Mouse (Mus musculus) thymus, postnatal 25 days (tissue): ENCODE measurements at regions not wholly inside any gene's neighbourhood (a gene's known extent, or its start where the extent isn't known, plus 50 kb on each side); places are given as distances from the start of the nearest gene placed in this dataset.

ENCODE experiments used
- DNase-seq: peaks from one replicate; pipeline ENCODE4 v3.0.0; 2022

DNA sequence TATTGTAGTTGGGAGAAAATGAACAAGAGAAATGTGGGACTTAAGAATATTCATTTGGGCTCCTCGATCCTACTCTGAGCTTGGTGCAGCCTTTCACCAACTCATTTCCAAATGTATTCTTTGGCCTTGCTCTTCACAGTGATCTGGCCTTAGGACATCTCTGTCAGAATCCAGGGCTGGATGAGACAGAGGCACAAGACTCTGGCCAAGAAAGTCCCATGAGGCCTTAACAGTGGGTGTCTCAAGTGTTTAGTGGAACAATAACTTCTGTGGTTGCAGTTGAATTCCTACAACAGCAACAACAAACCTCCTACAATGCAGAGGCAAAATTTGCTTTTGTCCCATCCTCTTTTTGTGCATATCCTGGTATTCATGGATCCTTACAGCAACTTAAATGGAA, 589.2 kb upstream of the Gm26657 start:
- no peak for DNase-seq

- no peak for DNase-seq
Measured at GRCm38 (mm10) chr4:56143827-56144226, 596.0 kb upstream of the Gm26657 start.

DNA sequence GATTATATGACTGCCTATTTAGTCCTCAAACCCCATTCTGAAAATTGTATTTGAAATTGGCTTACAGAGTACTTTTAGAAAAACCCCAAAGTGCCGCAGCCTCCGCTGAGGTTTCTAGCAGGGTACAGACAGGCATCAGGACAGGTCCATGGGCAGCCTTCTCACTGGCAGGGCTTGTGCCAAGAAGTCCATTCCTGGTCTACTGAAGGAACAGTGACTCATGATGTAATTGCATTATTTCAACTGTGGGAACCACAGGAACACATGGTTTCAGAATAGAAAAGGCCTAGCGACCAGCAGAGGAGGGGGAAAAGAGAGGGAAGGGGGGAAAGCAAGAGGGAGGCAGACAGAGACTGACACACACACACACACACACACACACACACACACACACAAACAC, 603.0 kb upstream of the Gm26657 start:
- DNase-seq: no peak

DNA sequence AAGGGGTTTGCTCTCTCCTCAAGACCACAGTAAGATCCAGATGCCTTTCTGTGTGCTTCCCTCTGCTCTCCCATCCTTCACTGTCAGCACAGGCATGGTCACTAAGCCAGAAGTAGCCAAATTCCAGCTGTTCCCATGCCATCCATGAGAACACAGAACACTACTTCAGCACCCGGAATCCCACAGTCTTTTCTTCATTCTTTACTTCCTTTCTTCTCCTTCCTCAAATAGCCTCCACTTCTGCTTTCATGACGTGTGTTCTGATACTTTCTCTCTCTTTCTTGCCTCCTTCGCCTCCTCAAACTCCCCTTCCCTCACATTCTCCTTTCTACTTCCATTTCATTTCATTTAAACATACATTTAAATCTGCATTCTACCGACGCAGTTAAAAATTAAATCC, 602.1 kb upstream of the Klf4 start:
- DNase-seq: no peak

DNA sequence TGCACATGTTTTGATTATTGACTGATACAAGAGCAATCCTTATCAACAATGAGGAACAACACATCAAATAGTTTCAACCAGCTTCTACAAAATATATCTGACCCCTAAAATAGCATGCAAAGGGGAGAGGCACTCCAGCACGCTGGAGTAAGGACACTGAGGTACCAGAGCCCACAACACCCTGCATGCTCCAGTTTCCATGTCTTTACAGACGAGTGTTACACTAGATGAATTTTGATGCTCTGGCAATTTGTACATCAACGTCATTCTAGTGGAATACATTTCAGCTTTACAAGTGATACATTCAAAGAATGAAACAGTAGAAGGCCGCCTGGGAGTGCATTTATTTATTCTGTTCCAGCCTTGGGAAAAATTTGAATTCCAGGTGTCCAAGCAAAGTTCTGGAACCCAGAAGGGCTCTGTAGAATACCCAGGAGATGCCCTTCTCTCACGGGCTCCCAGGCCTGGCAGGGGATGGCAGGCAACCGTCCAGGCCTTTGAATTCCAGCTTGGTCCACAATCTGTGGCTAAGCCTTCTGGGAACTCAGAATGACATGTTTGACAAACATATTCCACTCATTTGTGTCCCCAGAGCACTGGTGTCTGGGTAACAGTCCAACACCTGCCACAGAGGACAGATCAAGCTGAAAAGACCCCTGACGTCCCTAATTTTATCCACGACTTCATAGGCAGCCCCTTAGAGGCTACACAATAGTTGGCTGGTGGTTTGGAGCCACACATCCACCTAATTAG, 595.6 kb upstream of the Klf4 start:
- no peak for DNase-seq

- DNase-seq: no peak
Measured at GRCm38 (mm10) chr4:56124515-56124914, 592.2 kb upstream of the Klf4 start.

DNA sequence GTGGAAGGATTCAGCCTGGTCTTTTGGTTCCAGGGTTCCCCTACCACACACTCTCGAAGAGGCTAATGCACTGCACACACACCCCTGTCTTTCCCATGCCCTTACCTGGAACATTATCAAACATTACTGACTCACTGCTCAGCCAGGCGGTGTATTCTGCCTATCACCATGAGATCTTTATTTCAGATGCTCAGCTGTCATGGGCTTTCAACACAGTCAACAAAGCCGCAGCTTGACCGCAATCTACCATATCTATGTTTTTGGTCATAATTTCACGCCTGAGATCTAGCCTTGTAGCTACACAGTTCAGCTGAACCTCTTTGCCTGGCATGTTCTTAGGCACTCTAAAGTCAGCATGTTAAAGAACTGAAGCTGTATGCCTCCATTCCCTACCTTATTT, 589.9 kb upstream of the Klf4 start:
- no peak for DNase-seq

- no peak for DNase-seq
Measured at GRCm38 (mm10) chr4:56121664-56122063, 589.4 kb upstream of the Klf4 start.

DNA sequence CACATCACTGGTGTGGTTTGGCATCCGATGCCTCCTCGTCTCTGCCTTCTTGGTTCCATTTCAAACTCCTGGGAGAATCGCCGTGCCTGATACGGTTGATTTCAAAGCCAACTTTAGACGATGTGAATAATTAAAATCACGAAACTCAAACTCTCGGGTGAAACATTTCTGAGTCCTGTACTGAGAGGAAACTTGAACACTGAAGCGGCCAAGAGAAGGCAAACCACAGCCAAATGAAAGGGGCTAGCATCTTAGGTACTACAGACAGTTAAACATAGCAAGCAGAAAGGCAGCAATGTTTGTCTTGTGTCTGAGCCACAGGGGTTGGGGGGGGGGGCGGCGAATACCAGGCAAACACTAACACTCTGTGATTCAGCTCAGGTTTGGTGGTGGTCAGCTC, 588.1 kb upstream of the Klf4 start:
- DNase-seq: no peak

- DNase-seq: peak; percentile 39
Measured at GRCm38 (mm10) chr4:56113701-56114196, 581.5 kb upstream of the Klf4 start.

DNA sequence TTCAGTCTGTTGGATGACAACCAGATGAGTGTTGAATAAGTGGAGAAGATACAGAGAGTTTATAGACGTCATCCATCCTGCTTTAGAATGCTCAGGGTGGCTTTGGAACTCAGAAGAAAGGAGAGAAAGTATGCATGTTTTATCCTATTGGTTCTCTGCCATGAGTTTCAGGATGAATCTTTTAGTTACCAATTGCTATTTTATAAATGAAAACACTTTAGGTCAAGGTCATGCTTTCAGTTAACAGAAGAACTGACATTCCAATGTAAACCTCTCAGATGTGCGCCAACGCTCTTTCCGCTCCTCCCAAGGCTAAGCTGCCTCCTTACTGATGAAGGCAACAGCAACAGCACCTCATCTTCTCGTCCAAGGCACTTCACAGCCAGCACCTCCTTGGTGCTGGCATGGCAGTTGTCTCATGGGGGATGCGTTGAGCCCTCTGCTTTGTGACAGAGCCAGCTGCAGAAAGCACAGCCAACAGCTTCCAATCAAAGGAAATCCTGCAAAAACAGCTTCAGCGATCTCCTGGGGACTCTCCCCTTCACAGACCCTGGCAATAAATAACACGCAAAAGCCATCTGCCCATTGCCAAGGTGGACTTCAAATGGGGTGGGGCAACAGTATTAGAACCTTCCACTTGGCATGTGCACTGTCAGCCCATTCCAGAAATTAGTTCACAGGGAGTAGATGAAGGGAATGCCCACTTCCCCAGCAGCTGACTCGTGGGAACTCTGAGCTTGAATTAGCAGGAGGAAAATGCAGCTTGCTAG, 580.9 kb upstream of the Klf4 start:
- no peak for DNase-seq

GRCm38 (mm10) chr4:56106962-56107361, 574.7 kb upstream of the Klf4 start:
- DNase-seq: no peak

- DNase-seq: no peak
Measured at GRCm38 (mm10) chr4:56102314-56102713, 570.0 kb upstream of the Klf4 start.

DNA sequence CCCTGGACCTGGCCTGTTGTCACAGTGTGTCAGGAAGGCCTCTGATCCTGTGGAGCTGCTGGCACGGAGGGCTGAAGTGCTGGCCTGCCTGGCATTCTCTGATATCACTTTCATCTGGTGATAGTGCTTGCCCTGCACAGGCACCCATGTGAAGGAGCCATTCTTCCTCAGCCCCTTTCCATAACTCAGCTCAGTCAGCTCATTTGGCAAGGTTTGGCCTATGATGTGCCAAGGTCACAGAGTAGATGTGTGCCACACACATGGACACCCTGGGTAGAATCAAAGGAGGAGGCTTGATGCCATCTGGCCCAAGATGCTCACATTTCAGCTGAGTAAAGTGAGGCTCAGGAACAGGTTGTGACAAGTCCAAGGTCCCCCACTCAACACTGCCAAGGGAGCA, 558.5 kb upstream of the Klf4 start:
- no peak for DNase-seq

GRCm38 (mm10) chr4:56088701-56089100, 556.4 kb upstream of the Klf4 start:
- DNase-seq: no peak

- DNase-seq: no peak
Measured at GRCm38 (mm10) chr4:56086306-56086705, 554.0 kb upstream of the Klf4 start.

- DNase-seq: no peak
Measured at GRCm38 (mm10) chr4:56084205-56084604, 551.9 kb upstream of the Klf4 start.

GRCm38 (mm10) chr4:56082411-56082810, 550.1 kb upstream of the Klf4 start:
- DNase-seq: no peak

DNA sequence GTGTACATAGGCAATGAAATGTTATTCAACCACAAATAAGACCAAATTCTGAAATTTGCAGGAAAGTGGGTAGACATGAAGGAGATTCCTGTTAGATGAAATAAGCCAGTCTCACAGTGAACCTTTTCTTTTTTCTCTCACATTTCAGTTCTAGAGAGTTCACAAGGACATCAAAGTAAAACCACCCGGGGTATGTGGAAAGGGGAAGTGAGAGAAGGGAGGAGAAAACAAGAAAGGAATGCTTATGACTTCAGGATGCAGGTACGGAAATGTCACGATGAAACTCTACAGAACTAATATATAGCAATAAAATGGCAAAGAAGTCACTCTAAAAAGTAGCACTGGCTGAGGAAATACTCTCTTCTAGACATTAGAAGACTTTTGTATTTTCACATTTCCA, 548.7 kb upstream of the Klf4 start:
- DNase-seq: no peak

- peak; percentile 26 for DNase-seq
Measured at GRCm38 (mm10) chr4:56070664-56071334, 538.5 kb upstream of the Klf4 start.

GRCm38 (mm10) chr4:56068859-56069258, 536.6 kb upstream of the Klf4 start:
- no peak for DNase-seq

GRCm38 (mm10) chr4:56064657-56065056, 532.4 kb upstream of the Klf4 start:
- no peak for DNase-seq

- DNase-seq: no peak
Measured at GRCm38 (mm10) chr4:56051792-56052380, 519.6 kb upstream of the Klf4 start.
